Mouse (Mus musculus) neural tube, embryonic 12.5 days (tissue): ENCODE data around the gene Bcas3. TPM values are rescaled to one million over a fixed set of nuclear protein-coding genes. Genes with fewer than 3 reads are reported as not detected.

Experiments
- ATAC-seq: fragments of 200-750 bp; cut with Nextera tagmentation; 2 replicates; pipeline ENCODE4 v1.8.0; 2017; ENCODE audit warnings: low read depth, mild to moderate bottlenecking, moderate TSS enrichment, moderate library complexity; ENCODE audit not compliant: low FRiP score
- H3K27ac ChIP-seq: fragments of 300-500 bp; sonication (generic); 2 replicates; pipeline ENCODE4 v1.5.1; 2016
- H3K27me3 ChIP-seq: fragments of 300-500 bp; sonication (generic); replicated peaks from 2 replicates; pipeline ENCODE4 v1.6.1; 2016; ENCODE audit warnings: mild to moderate bottlenecking
- H3K36me3 ChIP-seq: fragments of 300-500 bp; sonication (generic); 2 replicates; pipeline ENCODE4 v1.6.1; 2016; ENCODE audit warnings: mild to moderate bottlenecking
- H3K4me1 ChIP-seq: fragments of 300-500 bp; sonication (generic); 2 replicates; pipeline ENCODE4 v1.6.1; 2016
- H3K4me2 ChIP-seq: fragments of 300-500 bp; sonication (generic); replicated peaks from 2 replicates; pipeline ENCODE4 v1.6.1; 2016; ENCODE audit warnings: mild to moderate bottlenecking
- H3K4me3 ChIP-seq: fragments of 300-500 bp; sonication (generic); 2 replicates; pipeline ENCODE4 v1.5.1; 2016
- H3K9ac ChIP-seq: fragments of 300-500 bp; sonication (generic); 2 replicates; pipeline ENCODE4 v1.6.1; 2016; ENCODE audit warnings: mild to moderate bottlenecking
- H3K9me3 ChIP-seq: fragments of 300-500 bp; sonication (generic); 2 replicates; pipeline ENCODE4 v1.6.1; 2016; ENCODE audit warnings: mild to moderate bottlenecking
- WGBS: fragments of 180-500 bp; shearing (Covaris S2); methylation state at CpG from one replicate; pipeline ENCODE4 v1.1.7; 2016; 5-methylcytosine and 5-hydroxymethylcytosine counted together
- polyA plus RNA-seq: library from polyadenylated mRNA; unstranded; fragments of >200 nt; fragmentation: Nextera tagmentation; extraction: Ambion mirVana; gene quantifications from 2 replicates; pipeline ENCODE4 v1.2.1, GENCODE M21; 2016

Gene Bcas3
- polyA plus RNA-seq, 1 experiment from 2014 or later: 38.2 TPM

GRCm38 (mm10) chr11:85524841-85525500 lies 172.0 kb downstream of the Bcas3 start:
- ATAC-seq: no peak
- 19% methylated on average over 16 of the region's 16 CpGs for WGBS
- H3K9me3 ChIP-seq: no peaks in the 10 kb centered on the region
- no peaks in the 10 kb centered on the region for H3K36me3 ChIP-seq
- no peak overlapping the region for H3K4me3 ChIP-seq
- no peak overlapping the region for H3K27ac ChIP-seq
- H3K27me3 ChIP-seq: peaks cover 10% of the 10 kb centered on the region; the same call in 1 of the 2 replicates
- no peak overlapping the region for H3K9ac ChIP-seq
- peak overlapping the region; percentile 52 for H3K4me2 ChIP-seq
- peaks cover 30% of the 10 kb centered on the region for H3K4me1 ChIP-seq

DNA sequence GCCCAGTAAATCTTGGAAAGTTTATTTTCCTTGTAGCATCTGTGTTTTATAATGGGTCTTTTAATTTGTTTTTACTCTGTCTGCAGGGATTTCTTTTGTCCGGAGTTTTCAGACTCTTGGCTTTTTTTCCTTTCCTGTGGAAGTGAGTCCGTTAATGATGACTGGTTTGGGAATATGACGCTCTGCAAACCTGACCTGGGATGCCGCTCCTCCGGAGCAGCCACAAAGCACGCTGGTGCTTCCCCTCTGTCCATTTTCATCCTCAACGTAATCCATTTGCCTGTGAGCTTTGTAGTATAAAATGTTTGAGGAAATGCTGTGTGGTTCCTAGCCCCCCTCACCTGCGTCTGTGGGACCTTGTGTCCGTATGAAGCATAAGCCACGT lies 172.5 kb downstream of the Bcas3 start:
- Histone ChIP-seq H3K27me3 (peaks cover 10% of the 10 kb centered on the region; the same call in 1 of the 2 replicates), H3K4me3 (no peak overlapping the region), H3K4me2 (peak overlapping the region; percentile 52; the same call in 1 of the 2 replicates), H3K9ac (no peak overlapping the region), H3K36me3 (no peaks in the 10 kb centered on the region), H3K9me3 (no peaks in the 10 kb centered on the region), H3K4me1 (peaks cover 30% of the 10 kb centered on the region), H3K27ac (no peak overlapping the region)
- ATAC-seq: no peak
- 46% methylated on average over 10 of the region's 10 CpGs for WGBS

DNA sequence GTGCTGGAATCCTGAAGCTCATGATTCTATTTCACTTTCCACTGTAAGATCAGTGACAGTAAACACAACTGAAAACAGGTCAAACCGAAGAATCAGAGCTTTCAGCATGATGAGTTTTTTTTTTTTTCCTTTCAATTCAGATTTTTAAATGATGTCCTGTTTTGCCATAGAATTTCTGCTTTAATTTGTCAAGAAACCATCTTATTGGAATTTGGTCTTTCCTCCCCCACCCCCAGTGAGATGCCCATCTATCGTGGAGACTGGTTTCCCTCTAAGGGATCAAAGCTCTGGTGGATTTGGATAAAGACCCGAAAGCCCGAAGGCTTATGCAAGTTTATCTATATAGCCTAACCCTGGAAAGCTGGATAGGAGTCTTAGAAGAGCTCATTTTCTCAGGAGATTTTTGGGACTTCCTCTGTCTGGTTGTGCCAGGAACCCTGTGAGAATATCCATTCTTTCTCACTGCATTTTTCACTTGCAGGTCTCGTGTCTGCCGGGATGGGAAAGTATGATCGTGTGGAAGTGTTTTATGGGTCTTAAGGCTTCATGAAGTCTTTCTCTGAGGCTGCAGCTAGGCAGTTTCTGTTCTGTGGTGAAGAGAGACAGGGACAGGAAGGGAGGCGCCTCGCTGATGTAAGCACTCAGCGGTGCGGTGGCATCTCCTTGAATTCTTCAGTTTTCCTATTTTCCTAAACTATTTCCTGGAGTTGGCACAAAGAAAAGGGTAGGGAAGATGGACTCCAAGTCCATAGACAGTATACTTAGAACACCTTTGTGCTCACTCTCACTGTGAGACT lies 173.2 kb downstream of the Bcas3 start:
- Histone ChIP-seq H3K9ac (no peak overlapping the region), H3K4me2 (peak overlapping the region; percentile 16; the same call in 1 of the 2 replicates), H3K36me3 (no peaks in the 10 kb centered on the region), H3K4me3 (no peak overlapping the region), H3K4me1 (peaks cover 30% of the 10 kb centered on the region), H3K9me3 (no peaks in the 10 kb centered on the region), H3K27ac (no peak overlapping the region), H3K27me3 (peaks cover 10% of the 10 kb centered on the region; the same call in 1 of the 2 replicates)
- WGBS: 45% methylated on average over 11 of the region's 11 CpGs
- no peak for ATAC-seq

- no peak for ATAC-seq
These were observed 174.3 kb downstream of the Bcas3 start for GRCm38 (mm10) chr11:85527261-85527660.

GRCm38 (mm10) chr11:85529531-85530285 lies 176.7 kb downstream of the Bcas3 start:
- Histone ChIP-seq H3K4me3 (no peak overlapping the region), H3K36me3 (no peaks in the 10 kb centered on the region), H3K27me3 (peaks cover 10% of the 10 kb centered on the region; the same call in 1 of the 2 replicates), H3K9me3 (no peaks in the 10 kb centered on the region), H3K27ac (no peak overlapping the region), H3K4me2 (no peak overlapping the region), H3K9ac (no peak overlapping the region), H3K4me1 (peaks cover 20% of the 10 kb centered on the region)
- 76% methylated on average over 5 of the region's 5 CpGs for WGBS
- ATAC-seq: no peak

More at GRCm38 (mm10) chr11:85527261-85527660, 174.3 kb downstream of the Bcas3 start:
- Histone ChIP-seq H3K9ac (no peak overlapping the region), H3K4me1 (peaks cover 30% of the 10 kb centered on the region), H3K4me2 (no peak overlapping the region), H3K36me3 (no peaks in the 10 kb centered on the region), H3K27ac (no peak overlapping the region), H3K27me3 (peaks cover 10% of the 10 kb centered on the region; the same call in 1 of the 2 replicates), H3K4me3 (no peak overlapping the region), H3K9me3 (no peaks in the 10 kb centered on the region)
- 20% methylated on average over 5 of the region's 5 CpGs for WGBS

GRCm38 (mm10) chr11:85540989-85541388 lies 188.0 kb downstream of the Bcas3 start:
- H3K9me3 ChIP-seq: no peaks in the 10 kb centered on the region
- no peak for ATAC-seq
- 88% methylated on average over 4 of the region's 4 CpGs for WGBS

DNA sequence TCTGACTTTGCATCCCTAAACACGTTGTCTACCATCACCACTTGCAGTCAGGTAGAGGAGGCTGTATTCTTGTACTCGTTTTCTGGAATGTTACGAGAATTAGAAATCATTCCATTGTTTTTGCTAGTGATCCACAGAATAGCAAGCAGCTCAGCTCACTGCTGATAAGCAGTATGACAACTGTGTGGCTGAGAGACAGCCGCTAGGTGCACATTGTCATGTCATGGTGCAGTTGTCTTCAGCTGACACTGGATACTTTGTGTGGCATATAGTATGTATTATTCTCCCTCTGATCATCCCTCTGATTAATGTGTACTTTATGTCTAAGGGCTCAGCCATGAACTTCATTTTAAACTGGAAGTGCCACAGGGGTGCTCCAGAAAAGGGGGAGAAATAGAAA lies 190.3 kb downstream of the Bcas3 start:
- no peak overlapping the region for H3K9ac ChIP-seq
- no peaks in the 10 kb centered on the region for H3K36me3 ChIP-seq
- H3K4me2 ChIP-seq: no peak overlapping the region
- H3K4me1 ChIP-seq: no peaks in the 10 kb centered on the region
- no peaks in the 10 kb centered on the region for H3K27me3 ChIP-seq
- no peak overlapping the region for H3K27ac ChIP-seq
- ATAC-seq: no peak
- H3K4me3 ChIP-seq: no peak overlapping the region
- 92% methylated on average over 4 of the region's 4 CpGs for WGBS
- H3K9me3 ChIP-seq: no peaks in the 10 kb centered on the region

More at GRCm38 (mm10) chr11:85540989-85541388, 188.0 kb downstream of the Bcas3 start:
- no peak overlapping the region for H3K9ac ChIP-seq
- no peak overlapping the region for H3K27ac ChIP-seq
- no peaks in the 10 kb centered on the region for H3K4me1 ChIP-seq
- H3K27me3 ChIP-seq: no peaks in the 10 kb centered on the region
- no peaks in the 10 kb centered on the region for H3K36me3 ChIP-seq
- no peak overlapping the region for H3K4me2 ChIP-seq
- no peak overlapping the region for H3K4me3 ChIP-seq

DNA sequence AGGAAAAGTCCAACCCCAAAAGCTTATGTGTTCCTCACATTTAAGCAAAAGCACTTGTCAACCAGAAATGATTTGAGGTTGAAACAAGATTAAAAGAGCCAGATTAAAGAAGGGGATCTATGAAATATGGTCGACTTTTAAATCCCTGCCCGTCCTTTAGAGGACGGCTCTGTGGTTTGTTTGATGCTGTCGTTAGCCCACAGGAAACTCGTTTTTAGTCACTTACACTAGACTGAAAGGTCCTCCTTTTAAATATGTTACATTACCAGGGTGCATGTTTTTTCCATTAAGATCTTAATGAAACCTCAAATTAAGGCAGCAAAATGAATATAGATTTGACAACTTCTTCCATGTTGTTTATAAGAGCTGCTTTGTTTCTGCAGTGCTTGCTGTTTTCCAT lies 192.6 kb downstream of the Bcas3 start:
- WGBS: 68% methylated on average over 5 of the region's 5 CpGs
- H3K4me2 ChIP-seq: no peak overlapping the region
- H3K27me3 ChIP-seq: no peaks in the 10 kb centered on the region
- H3K4me1 ChIP-seq: no peaks in the 10 kb centered on the region
- H3K9ac ChIP-seq: no peak overlapping the region
- no peak for ATAC-seq
- no peak overlapping the region for H3K4me3 ChIP-seq
- H3K9me3 ChIP-seq: no peaks in the 10 kb centered on the region
- H3K27ac ChIP-seq: no peak overlapping the region
- H3K36me3 ChIP-seq: no peaks in the 10 kb centered on the region

DNA sequence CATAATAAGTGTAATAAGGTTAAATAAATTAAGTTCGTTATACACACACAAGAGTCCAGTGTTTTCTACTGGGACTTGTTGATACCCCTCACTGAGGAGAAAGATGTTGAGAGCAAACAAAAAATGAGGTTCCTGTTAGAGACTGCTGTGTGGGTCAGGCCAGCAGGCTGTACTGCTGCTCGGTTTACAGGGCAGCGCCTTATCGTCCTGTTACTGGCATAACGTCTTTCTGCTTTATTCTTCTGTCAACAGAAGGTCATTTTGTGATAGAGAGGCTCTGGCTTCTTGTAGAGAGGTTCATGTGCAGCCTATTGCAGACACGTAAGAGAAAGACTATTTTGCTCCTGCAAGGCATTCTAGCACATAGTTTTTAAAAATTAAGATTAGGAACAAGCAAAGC lies 195.0 kb downstream of the Bcas3 start:
- Histone ChIP-seq H3K4me3 (no peak overlapping the region), H3K27ac (no peak overlapping the region), H3K9me3 (no peaks in the 10 kb centered on the region), H3K4me2 (no peak overlapping the region), H3K9ac (no peak overlapping the region), H3K4me1 (no peaks in the 10 kb centered on the region), H3K36me3 (no peaks in the 10 kb centered on the region), H3K27me3 (no peaks in the 10 kb centered on the region)
- WGBS: 75% methylated on average over 6 of the region's 6 CpGs
- ATAC-seq: no peak

- no peak overlapping the region for H3K4me3 ChIP-seq
- H3K4me1 ChIP-seq: no peaks in the 10 kb centered on the region
- 87% methylated on average over 3 of the region's 3 CpGs for WGBS
- no peak overlapping the region for H3K4me2 ChIP-seq
- H3K9me3 ChIP-seq: no peaks in the 10 kb centered on the region
- H3K27ac ChIP-seq: no peak overlapping the region
- H3K9ac ChIP-seq: no peak overlapping the region
- no peak for ATAC-seq
- no peaks in the 10 kb centered on the region for H3K27me3 ChIP-seq
- no peaks in the 10 kb centered on the region for H3K36me3 ChIP-seq
These were observed 196.7 kb downstream of the Bcas3 start for GRCm38 (mm10) chr11:85549651-85550050.

DNA sequence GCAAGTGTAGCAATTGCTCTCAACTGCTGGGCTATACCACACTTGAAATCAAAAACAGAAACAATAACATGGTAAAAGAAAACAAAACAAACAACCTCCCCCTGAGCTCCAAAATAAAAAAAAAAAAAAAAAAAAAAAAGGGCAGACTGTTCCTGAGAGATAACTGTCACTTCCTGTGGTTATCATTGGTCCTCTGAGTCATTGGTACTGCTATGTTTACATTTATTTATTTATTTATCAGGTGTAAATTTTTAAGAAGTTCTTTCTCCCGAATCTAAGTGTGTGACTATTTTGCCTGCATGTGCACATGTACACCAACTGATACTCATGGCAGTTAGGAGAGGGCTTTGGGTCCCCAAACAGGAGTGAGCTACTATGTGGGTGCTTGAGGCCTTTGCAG lies 202.1 kb downstream of the Bcas3 start:
- H3K36me3 ChIP-seq: no peaks in the 10 kb centered on the region
- H3K27me3 ChIP-seq: no peaks in the 10 kb centered on the region
- H3K4me1 ChIP-seq: no peaks in the 10 kb centered on the region
- 71% methylated on average over 1 of the region's 1 CpGs for WGBS
- no peak for ATAC-seq
- H3K27ac ChIP-seq: no peak overlapping the region
- no peaks in the 10 kb centered on the region for H3K9me3 ChIP-seq
- H3K4me2 ChIP-seq: no peak overlapping the region
- no peak overlapping the region for H3K4me3 ChIP-seq
- no peak overlapping the region for H3K9ac ChIP-seq

GRCm38 (mm10) chr11:85555721-85556120 lies 202.8 kb downstream of the Bcas3 start:
- no peaks in the 10 kb centered on the region for H3K27me3 ChIP-seq
- H3K9me3 ChIP-seq: no peaks in the 10 kb centered on the region
- H3K4me3 ChIP-seq: no peak overlapping the region
- 83% methylated on average over 2 of the region's 2 CpGs for WGBS
- no peak overlapping the region for H3K27ac ChIP-seq
- ATAC-seq: no peak
- no peak overlapping the region for H3K4me2 ChIP-seq
- H3K36me3 ChIP-seq: 0 out of 2 replicates have a peak, but pooled peaks cover 2% of the 10 kb centered on the region
- H3K9ac ChIP-seq: no peak overlapping the region
- no peaks in the 10 kb centered on the region for H3K4me1 ChIP-seq
